Mouse (Mus musculus): ENCODE results near the gene Madd. TPM values are rescaled to one million over a fixed set of nuclear protein-coding genes. Genes with fewer than 3 reads are reported as not detected.

The Madd gene
- polyA plus RNA-seq, 1 experiment from 2014 or later = 16.2 TPM

- Histone ChIP-seq H3K36me3 (peaks cover 46% of the 10 kb centered on the region), H3K4me2 (no peak overlapping the region), H3K27ac (no peak overlapping the region), H3K27me3 (no peaks in the 10 kb centered on the region), H3K9me3 (no peaks in the 10 kb centered on the region), H3K4me3 (replicated peaks) (no peak overlapping the region), H3K4me1 (replicated peaks) (no peaks in the 10 kb centered on the region; the same call in 1 of the 2 replicates), H3K9ac (replicated peaks) (no peak overlapping the region)
- 95% methylated on average over 11 of the region's 11 CpGs for WGBS
- no peak for ATAC-seq (ENCODE audit: insufficient number of reproducible peaks, insufficient read depth, low FRiP score, low TSS enrichment, low read depth)
Observed at GRCm38 (mm10) chr2:91143401-91143800, 40.2 kb downstream of the Madd start.

DNA sequence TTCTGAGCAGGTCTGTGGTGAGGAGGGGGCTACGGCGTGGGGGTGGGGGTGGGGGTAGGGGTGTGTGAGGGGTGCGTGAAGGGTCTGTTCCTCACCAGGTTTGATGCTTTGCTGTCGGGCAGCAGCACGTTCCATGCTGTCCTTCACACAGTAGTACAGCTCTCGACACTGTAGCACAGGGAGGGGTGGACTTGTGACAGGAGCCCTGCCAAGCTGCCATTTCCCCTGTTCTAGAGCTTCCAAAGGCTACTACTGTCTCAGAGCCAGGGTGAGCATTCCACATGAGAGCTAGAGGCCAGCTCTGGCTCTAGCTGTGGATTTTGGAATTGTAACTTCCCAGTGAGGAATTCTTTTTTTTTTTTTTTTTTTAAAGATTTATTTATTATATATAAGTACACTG is 40.7 kb downstream of the Madd start:
- 84% methylated on average over 6 of the region's 6 CpGs for WGBS
- H3K36me3 ChIP-seq = peaks cover 51% of the 10 kb centered on the region
- ATAC-seq (ENCODE audit: insufficient number of reproducible peaks, insufficient read depth, low FRiP score, low TSS enrichment, low read depth) = no peak

GRCm38 (mm10) chr2:91139764-91140163 is 43.9 kb downstream of the Madd start:
- Histone ChIP-seq H3K4me2 (no peak overlapping the region), H3K27me3 (no peaks in the 10 kb centered on the region), H3K9ac (replicated peaks) (no peak overlapping the region), H3K36me3 (peaks cover 45% of the 10 kb centered on the region), H3K4me3 (replicated peaks) (no peak overlapping the region), H3K9me3 (no peaks in the 10 kb centered on the region), H3K4me1 (replicated peaks) (no peaks in the 10 kb centered on the region; the same call in 1 of the 2 replicates), H3K27ac (no peak overlapping the region)
- WGBS = 77% methylated on average over 8 of the region's 8 CpGs
- no peak for ATAC-seq (ENCODE audit: insufficient number of reproducible peaks, insufficient read depth, low FRiP score, low TSS enrichment, low read depth)

More for the DNA sequence above, 40.7 kb downstream of the Madd start:
- Histone ChIP-seq H3K9me3 (no peaks in the 10 kb centered on the region), H3K4me1 (replicated peaks) (no peaks in the 10 kb centered on the region; the same call in 1 of the 2 replicates), H3K4me2 (no peak overlapping the region), H3K4me3 (replicated peaks) (no peak overlapping the region), H3K9ac (replicated peaks) (no peak overlapping the region), H3K27me3 (no peaks in the 10 kb centered on the region), H3K27ac (no peak overlapping the region)

- peaks cover 41% of the 10 kb centered on the region for H3K36me3 ChIP-seq
- H3K4me2 ChIP-seq = no peak overlapping the region
- H3K4me3 ChIP-seq (replicated peaks) = no peak overlapping the region
- H3K27me3 ChIP-seq = no peaks in the 10 kb centered on the region
- H3K4me1 ChIP-seq (replicated peaks) = no peaks in the 10 kb centered on the region; the same call in 1 of the 2 replicates
- H3K9ac ChIP-seq (replicated peaks) = no peak overlapping the region
- no peak for ATAC-seq (ENCODE audit: insufficient number of reproducible peaks, insufficient read depth, low FRiP score, low TSS enrichment, low read depth)
- H3K9me3 ChIP-seq = no peaks in the 10 kb centered on the region
- H3K27ac ChIP-seq = no peak overlapping the region
- WGBS = 59% methylated on average over 5 of the region's 5 CpGs
Observed at GRCm38 (mm10) chr2:91139311-91139710, 44.3 kb downstream of the Madd start.

DNA sequence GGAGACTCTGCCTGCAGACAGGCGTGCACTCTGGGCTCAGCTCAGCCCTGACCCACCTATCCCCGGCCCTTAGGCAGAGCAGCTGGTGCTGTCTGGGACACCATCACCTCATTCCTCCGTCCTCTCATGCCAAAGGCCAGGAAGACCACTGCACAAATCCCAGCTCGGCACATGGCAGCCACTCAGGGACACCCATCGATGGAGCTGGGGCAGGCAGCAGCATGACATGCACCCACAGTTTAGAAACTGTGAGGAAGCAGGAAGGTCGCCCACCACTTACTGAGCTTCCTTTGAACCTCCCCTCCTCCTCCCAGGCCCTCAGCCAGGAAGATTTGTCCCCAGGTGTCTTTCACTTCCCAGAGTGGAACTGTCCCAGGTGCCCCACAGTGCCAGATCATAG is 46.2 kb downstream of the Madd start:
- WGBS = 82% methylated on average over 6 of the region's 6 CpGs
- H3K4me3 ChIP-seq (replicated peaks) = no peak overlapping the region
- ATAC-seq (ENCODE audit: insufficient number of reproducible peaks, insufficient read depth, low FRiP score, low TSS enrichment, low read depth) = no peak
- H3K27me3 ChIP-seq = no peaks in the 10 kb centered on the region
- no peak overlapping the region for H3K9ac ChIP-seq (replicated peaks)
- peaks cover 29% of the 10 kb centered on the region for H3K36me3 ChIP-seq
- no peaks in the 10 kb centered on the region; the same call in 1 of the 2 replicates for H3K4me1 ChIP-seq (replicated peaks)
- no peak overlapping the region for H3K27ac ChIP-seq
- H3K9me3 ChIP-seq = no peaks in the 10 kb centered on the region
- H3K4me2 ChIP-seq = no peak overlapping the region

DNA sequence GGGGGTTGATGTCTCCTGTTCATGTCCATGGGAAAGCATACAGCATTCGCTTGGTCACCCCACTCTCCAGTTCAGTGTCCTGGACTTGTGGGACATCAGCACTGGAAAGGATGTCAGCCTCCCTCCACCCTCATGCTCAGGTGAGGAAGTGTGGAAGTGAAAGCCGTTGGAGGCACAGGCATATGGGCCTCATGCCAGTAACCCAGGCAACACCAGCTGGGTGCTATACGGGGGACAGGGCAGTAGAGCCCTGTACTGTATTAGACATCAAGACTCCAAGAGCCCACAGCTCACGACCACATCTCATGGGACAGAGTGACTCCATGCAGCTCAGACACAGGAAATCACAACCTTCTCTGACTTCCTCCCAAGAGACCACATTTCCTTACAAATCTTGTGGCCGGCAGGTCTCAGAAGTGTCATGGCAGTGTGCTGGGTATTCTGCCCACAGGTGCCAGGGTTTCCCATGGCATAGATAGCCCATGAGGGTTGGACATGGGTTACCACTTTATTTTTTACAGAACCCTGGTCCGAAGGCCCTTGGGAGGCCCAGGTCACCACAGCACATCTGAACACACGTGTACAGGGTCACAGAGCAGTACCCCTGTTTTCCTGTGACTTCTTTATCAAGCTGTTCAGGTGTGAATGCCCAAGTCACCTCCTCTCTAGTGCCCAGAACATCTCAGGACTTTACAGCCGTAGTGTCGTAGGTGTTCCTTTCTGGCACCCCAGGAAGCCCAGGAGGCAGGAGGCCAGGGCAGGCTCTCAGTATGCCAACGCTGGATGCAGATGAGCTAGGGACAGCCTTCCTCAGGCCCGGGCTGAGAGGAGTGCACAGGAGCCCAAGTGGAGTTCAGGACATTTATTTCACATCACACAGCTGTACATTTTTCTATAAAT is 46.9 kb downstream of the Madd start:
- H3K27me3 ChIP-seq = no peaks in the 10 kb centered on the region
- H3K4me2 ChIP-seq = no peak overlapping the region
- peaks cover 23% of the 10 kb centered on the region for H3K36me3 ChIP-seq
- 83% methylated on average over 11 of the region's 11 CpGs for WGBS
- no peak overlapping the region for H3K27ac ChIP-seq
- no peak overlapping the region for H3K4me3 ChIP-seq (replicated peaks)
- no peaks in the 10 kb centered on the region for H3K9me3 ChIP-seq
- no peak overlapping the region for H3K9ac ChIP-seq (replicated peaks)
- no peak for ATAC-seq (ENCODE audit: insufficient number of reproducible peaks, insufficient read depth, low FRiP score, low TSS enrichment, low read depth)
- no peaks in the 10 kb centered on the region; the same call in 1 of the 2 replicates for H3K4me1 ChIP-seq (replicated peaks)

DNA sequence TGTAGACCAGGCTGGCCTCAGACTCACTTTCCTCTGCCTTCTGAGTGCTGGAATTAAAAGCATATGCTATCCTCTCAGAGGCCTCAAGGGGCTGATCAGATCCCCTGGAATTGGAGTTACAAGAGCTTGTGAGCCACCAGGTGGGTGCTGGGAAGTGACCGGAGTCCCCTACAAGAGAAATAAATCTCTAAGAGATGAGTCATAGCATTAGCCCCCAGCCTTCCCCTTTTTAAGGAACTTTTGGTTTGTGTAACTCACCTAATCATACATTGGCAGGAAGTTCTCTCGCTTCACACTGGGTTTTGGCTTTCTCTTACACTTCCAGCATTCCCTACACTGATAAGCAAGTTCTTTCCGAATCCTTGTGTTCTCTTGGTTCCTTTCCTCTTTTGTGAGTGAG is 51.6 kb downstream of the Madd start:
- 70% methylated on average over 3 of the region's 3 CpGs for WGBS
- no peak overlapping the region for H3K27ac ChIP-seq
- no peaks in the 10 kb centered on the region for H3K27me3 ChIP-seq

DNA sequence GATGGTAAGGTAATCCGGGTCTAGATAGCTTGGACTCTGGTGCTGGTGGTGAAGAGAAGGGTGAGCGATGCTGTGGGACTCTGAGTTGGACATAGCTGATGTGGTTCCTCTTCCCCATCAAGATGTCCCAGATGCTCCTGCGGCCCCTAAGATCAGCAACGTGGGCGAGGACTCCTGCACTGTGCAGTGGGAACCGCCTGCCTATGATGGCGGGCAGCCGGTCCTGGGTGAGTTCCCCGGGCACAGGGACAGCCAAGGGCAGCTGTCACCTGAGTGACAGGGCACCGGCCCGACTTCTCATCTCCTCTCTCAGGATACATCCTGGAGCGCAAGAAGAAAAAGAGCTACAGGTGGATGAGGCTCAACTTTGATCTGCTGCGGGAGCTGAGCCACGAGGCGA is 52.4 kb downstream of the Madd start:
- no peak overlapping the region for H3K9ac ChIP-seq (replicated peaks)
- no peaks in the 10 kb centered on the region for H3K9me3 ChIP-seq
- no peaks in the 10 kb centered on the region for H3K36me3 ChIP-seq
- H3K4me1 ChIP-seq (replicated peaks) = no peaks in the 10 kb centered on the region
- WGBS = 90% methylated on average over 15 of the region's 15 CpGs
- H3K27me3 ChIP-seq = no peaks in the 10 kb centered on the region
- H3K4me3 ChIP-seq (replicated peaks) = no peak overlapping the region
- no peak for ATAC-seq (ENCODE audit: insufficient number of reproducible peaks, insufficient read depth, low FRiP score, low TSS enrichment, low read depth)
- H3K27ac ChIP-seq = no peak overlapping the region
- H3K4me2 ChIP-seq = no peak overlapping the region

More for the DNA sequence above, 51.6 kb downstream of the Madd start:
- no peaks in the 10 kb centered on the region for H3K4me1 ChIP-seq (replicated peaks)
- H3K9ac ChIP-seq (replicated peaks) = no peak overlapping the region
- no peak overlapping the region for H3K4me3 ChIP-seq (replicated peaks)
- 0 out of 2 replicates have a peak, but pooled peaks cover under 1% of the 10 kb centered on the region for H3K36me3 ChIP-seq
- no peak for ATAC-seq (ENCODE audit: insufficient number of reproducible peaks, insufficient read depth, low FRiP score, low TSS enrichment, low read depth)
- no peak overlapping the region for H3K4me2 ChIP-seq
- no peaks in the 10 kb centered on the region for H3K9me3 ChIP-seq

DNA sequence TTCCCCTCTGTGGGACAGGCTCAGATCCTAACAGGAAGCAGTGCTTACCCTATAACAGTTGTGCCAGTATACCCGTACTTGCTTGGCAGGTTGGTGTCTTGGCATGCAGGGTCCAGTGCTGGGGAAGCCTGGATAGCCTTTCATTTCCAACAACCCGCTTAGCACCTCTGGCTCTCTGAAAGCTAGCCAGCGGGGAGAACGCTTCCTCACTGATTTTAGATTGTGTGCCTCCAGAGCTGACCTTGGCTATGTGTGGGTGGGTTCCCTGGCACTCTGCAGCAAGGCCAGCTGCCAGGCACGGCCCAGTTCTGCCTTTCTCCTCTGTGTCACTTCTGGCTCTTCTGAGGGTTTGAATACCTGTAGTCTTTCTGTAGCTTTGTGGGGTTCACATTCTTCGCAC is 53.5 kb downstream of the Madd start:
- Histone ChIP-seq H3K36me3 (no peaks in the 10 kb centered on the region), H3K9me3 (no peaks in the 10 kb centered on the region), H3K9ac (replicated peaks) (no peak overlapping the region), H3K4me2 (no peak overlapping the region), H3K4me3 (replicated peaks) (no peak overlapping the region), H3K4me1 (replicated peaks) (no peaks in the 10 kb centered on the region), H3K27ac (no peak overlapping the region), H3K27me3 (no peaks in the 10 kb centered on the region)
- 90% methylated on average over 6 of the region's 6 CpGs for WGBS
- no peak for ATAC-seq (ENCODE audit: insufficient number of reproducible peaks, insufficient read depth, low FRiP score, low TSS enrichment, low read depth)

- H3K4me3 ChIP-seq (replicated peaks) = no peak overlapping the region
- H3K9ac ChIP-seq (replicated peaks) = no peak overlapping the region
- H3K4me1 ChIP-seq (replicated peaks) = no peaks in the 10 kb centered on the region
- H3K27me3 ChIP-seq = peaks cover 6% of the 10 kb centered on the region; the same call in 1 of the 2 replicates
- H3K36me3 ChIP-seq = no peaks in the 10 kb centered on the region
- no peak overlapping the region for H3K4me2 ChIP-seq
- no peak overlapping the region for H3K27ac ChIP-seq
- H3K9me3 ChIP-seq = no peaks in the 10 kb centered on the region
- 85% methylated on average over 5 of the region's 5 CpGs for WGBS
- no peak for ATAC-seq (ENCODE audit: insufficient number of reproducible peaks, insufficient read depth, low FRiP score, low TSS enrichment, low read depth)
Observed at GRCm38 (mm10) chr2:91128761-91129160, 54.9 kb downstream of the Madd start.

- Histone ChIP-seq H3K27me3 (peaks cover 20% of the 10 kb centered on the region; the same call in 1 of the 2 replicates), H3K4me3 (replicated peaks) (no peak overlapping the region), H3K9ac (replicated peaks) (no peak overlapping the region), H3K4me2 (no peak overlapping the region), H3K9me3 (no peaks in the 10 kb centered on the region), H3K27ac (no peak overlapping the region), H3K36me3 (no peaks in the 10 kb centered on the region), H3K4me1 (replicated peaks) (no peaks in the 10 kb centered on the region)
- no peak for ATAC-seq (ENCODE audit: insufficient number of reproducible peaks, insufficient read depth, low FRiP score, low TSS enrichment, low read depth)
- WGBS = 84% methylated on average over 10 of the region's 10 CpGs
Observed at GRCm38 (mm10) chr2:91125101-91125500, 58.5 kb downstream of the Madd start.

Measured in limb, embryonic 12.5 days (tissue).